Comparison of ENCODE assay signal across 17 mouse cellular contexts in genomic region chr17:33008337-33008736, GRCm38 (mm10). TPM values are rescaled to one million over a fixed set of nuclear protein-coding genes. Genes with fewer than 3 reads are reported as not detected.
DNase-seq lines count a peak whose midpoint lies in the region; ATAC-seq and TF ChIP-seq lines count a peak whose summit lies in the region.
"Had no signal": no experiment of that assay in that cellular context is flagged by ENCODE, and none has a peak within 500 bp of the region (broad histone marks: within the 10 kb centered on the region; RNA-seq: fewer than 3 reads in every experiment).

No protein-coding gene starts in this region.

- no peak overlapping the region for H3K4me2 ChIP-seq in heart, embryonic 12.5 days
- H3K4me2 ChIP-seq: liver, embryonic 15.5 days had no signal

- no peak overlapping the region for H3K4me3 ChIP-seq in heart, embryonic 12.5 days
- no peak overlapping the region for H3K4me3 ChIP-seq in thymus, adult 2 months (ENCODE audit: control insufficient read depth, insufficient read depth, low read length)
- H3K4me3 ChIP-seq: liver, embryonic 15.5 days had no signal

- no peaks in the 10 kb centered on the region for H3K4me1 ChIP-seq in heart, embryonic 12.5 days (replicated peaks)
- H3K4me1 ChIP-seq in thymus, adult 2 months (replicated peaks; ENCODE audit: control insufficient read depth, insufficient read depth, low read length): no peaks in the 10 kb centered on the region
- H3K4me1 ChIP-seq: liver, embryonic 15.5 days had no signal

- no peak overlapping the region for H3K27ac ChIP-seq in heart, embryonic 12.5 days (ENCODE audit: poor library complexity, severe bottlenecking)
- H3K27ac ChIP-seq in thymus, adult 2 months (ENCODE audit: control insufficient read depth, insufficient read depth, low read length): no peak overlapping the region
- H3K27ac ChIP-seq: liver, embryonic 15.5 days had no signal

- H3K9ac ChIP-seq in heart, embryonic 12.5 days: no peak overlapping the region
- H3K9ac ChIP-seq: liver, embryonic 15.5 days had no signal

- WGBS in heart, embryonic 12.5 days: 42% methylated on average over 9 of the region's 9 CpGs
- WGBS in thymus, adult 2 months: 42% methylated on average over 9 of the region's 9 CpGs

- no peak for TF ChIP-seq POLR2A in thymus, adult 2 months (IDR thresholded peaks at IDR 0.05; ENCODE audit: control insufficient read depth, extremely low read depth, insufficient read depth, low read length, poor library complexity)

- no peak for TF ChIP-seq CTCF in thymus, adult 2 months (IDR thresholded peaks at IDR 0.05; ENCODE audit: borderline replicate concordance, control insufficient read depth, extremely low read depth, insufficient read depth, low read length, poor library complexity)

- no peaks in the 10 kb centered on the region for H3K27me3 ChIP-seq in heart, embryonic 12.5 days (replicated peaks)
- H3K27me3 ChIP-seq in thymus, adult 2 months (ENCODE audit: control insufficient read depth, insufficient read depth, low read length): no peaks in the 10 kb centered on the region
- H3K27me3 ChIP-seq: liver, embryonic 15.5 days had no signal

- peaks cover 14% of the 10 kb centered on the region for H3K9me3 ChIP-seq in heart, embryonic 12.5 days (replicated peaks)
- H3K9me3 ChIP-seq: liver, embryonic 15.5 days had no signal

- ATAC-seq in heart, embryonic 12.5 days (ENCODE audit: insufficient number of reproducible peaks, low FRiP score): no peak
- ATAC-seq in common myeloid progenitor, adult 5-6 weeks (replicated peaks; ENCODE audit: low read depth, poor library complexity, severe bottlenecking): peak; percentile 62; the same call in 1 of the 2 replicates
- no peak for ATAC-seq in erythroblast, adult 5-6 weeks (replicated peaks; ENCODE audit: low FRiP score, poor library complexity, severe bottlenecking)
- ATAC-seq: forebrain, embryonic 16.5 days; hindbrain, embryonic 16.5 days had no signal

- DNase-seq in heart, adult 11 months: peak; percentile 27
- peak; percentile 25 for DNase-seq in thymus, adult 2 months
- no peak for DNase-seq in thymus, adult 18-20 months
- no peak for DNase-seq in right cerebral cortex, adult 18-20 months
- no peak for DNase-seq in frontal cortex, postnatal 25 days (ENCODE audit: low spot score in 2 of 2)
- DNase-seq: adrenal gland, postnatal 10 days; cerebellum, adult 8-10 months; heart, postnatal 10 days; kidney, postnatal 25 days had no signal

- H3K36me3 ChIP-seq in heart, embryonic 12.5 days: peaks cover 23% of the 10 kb centered on the region
- H3K36me3 ChIP-seq in thymus, adult 2 months (ENCODE audit: control insufficient read depth, insufficient read depth, low read length): peaks cover 12% of the 10 kb centered on the region

RNA-seq across cellular contexts. Expression of gene Zfp952, which starts 15.4 kb away (rescaled TPM):
- 6.7 and 8.0 TPM in 2 replicates for polyA plus RNA-seq in heart, embryonic 12.5 days (2016; fragmentation: Nextera tagmentation; extraction: Ambion mirVana)
- 4.9 and 6.4 TPM in 2 replicates for polyA plus RNA-seq in thymus, adult 2 months (2012; rRNA removed)
- total RNA-seq in common myeloid progenitor, adult 5-6 weeks (2017): 6.2 and 10.3 TPM in 2 replicates
- 2.5 TPM in 1 of 2 replicates, not detected in the other for total RNA-seq in erythroblast, adult 5-6 weeks (2015; ENCODE audit: low replicate concordance)
- 1.7 and 3.8 TPM in 2 replicates for total RNA-seq in erythroblast, adult 5-6 weeks (2017; ENCODE audit: low replicate concordance)

RNA-seq across cellular contexts. Expression of gene Zfp763, which starts 24.9 kb away (rescaled TPM):
- 6.5 and 6.7 TPM in 2 replicates for polyA plus RNA-seq in heart, embryonic 12.5 days (2016; fragmentation: Nextera tagmentation; extraction: Ambion mirVana)
- 1.1 and 1.2 TPM in 2 replicates for polyA plus RNA-seq in thymus, adult 2 months (2012; rRNA removed)
- 9.9 and 16.0 TPM in 2 replicates for total RNA-seq in common myeloid progenitor, adult 5-6 weeks (2017)
- total RNA-seq in erythroblast, adult 5-6 weeks (2015; ENCODE audit: low replicate concordance): 3.5 and 3.6 TPM in 2 replicates
- 2.6 and 4.2 TPM in 2 replicates for total RNA-seq in erythroblast, adult 5-6 weeks (2017; ENCODE audit: low replicate concordance)

RNA-seq across cellular contexts. Expression of gene Zfp472, which starts 42.7 kb away (rescaled TPM):
- polyA plus RNA-seq in heart, embryonic 12.5 days (2016; fragmentation: Nextera tagmentation; extraction: Ambion mirVana): 5.7 and 6.2 TPM in 2 replicates
- polyA plus RNA-seq in thymus, adult 2 months (2012; rRNA removed): 2.0 TPM in 2 replicates
- 16.7 and 18.8 TPM in 2 replicates for total RNA-seq in common myeloid progenitor, adult 5-6 weeks (2017)
- 2.5 and 4.8 TPM in 2 replicates for total RNA-seq in erythroblast, adult 5-6 weeks (2015; ENCODE audit: low replicate concordance)
- 3.7 and 3.8 TPM in 2 replicates for total RNA-seq in erythroblast, adult 5-6 weeks (2017; ENCODE audit: low replicate concordance)

RNA-seq across cellular contexts. Expression of gene 4921501E09Rik, which starts 59.5 kb away (rescaled TPM):
- polyA plus RNA-seq in heart, embryonic 12.5 days (2016; fragmentation: Nextera tagmentation; extraction: Ambion mirVana): not detected in 2 replicates
- polyA plus RNA-seq in thymus, adult 2 months (2012; rRNA removed): not detected in 2 replicates
- total RNA-seq in common myeloid progenitor, adult 5-6 weeks (2017): not detected in 2 replicates
- total RNA-seq in erythroblast, adult 5-6 weeks (2015; ENCODE audit: low replicate concordance): not detected in 2 replicates
- not detected in 2 replicates for total RNA-seq in erythroblast, adult 5-6 weeks (2017; ENCODE audit: low replicate concordance)
- total RNA-seq: adrenal gland, postnatal 10 days; gastrocnemius, postnatal 4 days; heart, postnatal 10 days; left cerebral cortex, postnatal 10 days had no signal
- polyA plus RNA-seq: forebrain, embryonic 16.5 days; hindbrain, embryonic 16.5 days; liver, embryonic 15.5 days had no signal

Comparison
In these comparisons a context has a peak if more than half of its experiments do, and no peak if none do; other contexts are left out.
1. DNase-seq: peak in heart, adult 11 months (single experiment) and thymus, adult 2 months (single experiment); none in thymus, adult 18-20 months (0 of 2), right cerebral cortex, adult 18-20 months (single experiment) and frontal cortex, postnatal 25 days (0 of 2).